Mouse (Mus musculus) liver, embryonic 15.5 days (tissue): ENCODE data around the gene Gm20777. TPM values are rescaled to one million over a fixed set of nuclear protein-coding genes. Genes with fewer than 3 reads are reported as not detected.
"Not testable (repeated sequence)": the region's sequence is repeated elsewhere in the genome, so short reads cannot be mapped to it uniquely, and the experiment has no call there.

Experiments used
- ATAC-seq: fragments of 200-750 bp; cut with Nextera tagmentation; 2 replicates; pipeline ENCODE4 v1.8.0; 2017; ENCODE audit warnings: moderate number of reproducible peaks, mild to moderate bottlenecking, moderate library complexity; ENCODE audit not compliant: insufficient read depth
- H3K27ac ChIP-seq: fragments of 300-500 bp; sonication (generic); replicated peaks from 2 replicates; pipeline ENCODE4 v1.5.1; 2015; ENCODE audit warnings: mild to moderate bottlenecking, inconsistent platforms
- H3K27me3 ChIP-seq: fragments of 300-500 bp; sonication (generic); 2 replicates; pipeline ENCODE4 v1.6.1; 2015; ENCODE audit warnings: mild to moderate bottlenecking, inconsistent platforms
- H3K36me3 ChIP-seq: fragments of 300-500 bp; sonication (generic); replicated peaks from 2 replicates; pipeline ENCODE4 v1.6.1; 2015; ENCODE audit warnings: moderate library complexity, mild to moderate bottlenecking, inconsistent platforms
- H3K4me1 ChIP-seq: fragments of 300-500 bp; sonication (generic); replicated peaks from 2 replicates; pipeline ENCODE4 v1.6.1; 2015; ENCODE audit warnings: inconsistent platforms
- H3K4me2 ChIP-seq: fragments of 300-500 bp; sonication (generic); 2 replicates; pipeline ENCODE4 v1.6.1; 2015; ENCODE audit warnings: moderate library complexity, mild to moderate bottlenecking, inconsistent platforms
- H3K4me3 ChIP-seq: fragments of 300-500 bp; sonication (generic); replicated peaks from 2 replicates; pipeline ENCODE4 v1.5.1; 2015; ENCODE audit warnings: mild to moderate bottlenecking, inconsistent platforms
- H3K9ac ChIP-seq: fragments of 300-500 bp; sonication (generic); 2 replicates; pipeline ENCODE4 v1.6.1; 2015; ENCODE audit warnings: moderate library complexity, mild to moderate bottlenecking, inconsistent platforms
- H3K9me3 ChIP-seq: fragments of 300-500 bp; sonication (generic); replicated peaks from 2 replicates; pipeline ENCODE4 v1.6.1; 2016; ENCODE audit warnings: inconsistent platforms
- WGBS: fragments of 180-500 bp; shearing (Covaris S2); methylation state at CpG from one replicate; pipeline ENCODE4 v1.1.7; 2015; ENCODE audit warnings: mixed read lengths; ENCODE audit not compliant: insufficient replicate concordance; 5-methylcytosine and 5-hydroxymethylcytosine counted together
- polyA plus RNA-seq: library from polyadenylated mRNA; unstranded; fragments of >200 nt; fragmentation: Nextera tagmentation; extraction: Ambion mirVana; gene quantifications from 2 replicates; pipeline ENCODE4 v1.2.1, GENCODE M21; 2015

Gm20777 gene
- not detected in 2 replicates for polyA plus RNA-seq

GRCm38 (mm10) chrY:10752350-10752749 lies at the start of gene Gm20777:
Gene Gm20777, minus strand, starts transcription at chrY:10752450.
- H3K9me3 ChIP-seq, H3K27me3 ChIP-seq, H3K4me3 ChIP-seq, H3K27ac ChIP-seq, H3K4me1 ChIP-seq, H3K9ac ChIP-seq, H3K4me2 ChIP-seq, H3K36me3 ChIP-seq, ATAC-seq: not testable (repeated sequence)

- H3K9ac ChIP-seq = not testable (repeated sequence)
These were observed 42.7 kb downstream of the Gm20777 start for GRCm38 (mm10) chrY:10709551-10709950.

GRCm38 (mm10) chrY:10708761-10709160 lies 43.5 kb downstream of the Gm20777 start:
- WGBS = 82% methylated on average over 28 of the region's 30 CpGs
- H3K4me2 ChIP-seq, H3K4me3 ChIP-seq, H3K27ac ChIP-seq, H3K9me3 ChIP-seq, H3K27me3 ChIP-seq, H3K4me1 ChIP-seq, H3K36me3 ChIP-seq, ATAC-seq, H3K9ac ChIP-seq: not testable (repeated sequence)

More at GRCm38 (mm10) chrY:10709551-10709950, 42.7 kb downstream of the Gm20777 start:
- not testable (repeated sequence) for H3K4me2 ChIP-seq, H3K27ac ChIP-seq, H3K4me3 ChIP-seq, H3K9me3 ChIP-seq, H3K36me3 ChIP-seq, ATAC-seq, H3K4me1 ChIP-seq, H3K27me3 ChIP-seq
- no CpG with 5 or more reads among the region's 5 CpGs for WGBS

- H3K36me3 ChIP-seq, H3K9me3 ChIP-seq, H3K4me2 ChIP-seq, H3K27ac ChIP-seq, H3K4me1 ChIP-seq, ATAC-seq, H3K27me3 ChIP-seq, H3K4me3 ChIP-seq, H3K9ac ChIP-seq: not testable (repeated sequence)
- 81% methylated on average over 16 of the region's 16 CpGs for WGBS
These were observed 44.0 kb downstream of the Gm20777 start for GRCm38 (mm10) chrY:10708226-10708625.

GRCm38 (mm10) chrY:10706686-10707085 lies 45.6 kb downstream of the Gm20777 start:
- 80% methylated on average over 7 of the region's 7 CpGs for WGBS
- not testable (repeated sequence) for ATAC-seq

More at GRCm38 (mm10) chrY:10706686-10707085, 45.6 kb downstream of the Gm20777 start:
- H3K9ac ChIP-seq, H3K4me2 ChIP-seq, H3K27ac ChIP-seq, H3K9me3 ChIP-seq, H3K27me3 ChIP-seq, H3K36me3 ChIP-seq, H3K4me3 ChIP-seq, H3K4me1 ChIP-seq: not testable (repeated sequence)

Other genes starting within 250 kb of the Gm20777 start
- gene Gm20737, start 216.4 kb downstream of the Gm20777 start, polyA plus RNA-seq = not detected in 2 replicates
- gene Gm21775, start 199.0 kb downstream of the Gm20777 start, polyA plus RNA-seq = not detected in 2 replicates
- gene Gm21900, start 136.1 kb downstream of the Gm20777 start, polyA plus RNA-seq = not detected in 2 replicates